Mouse (Mus musculus) intestine, postnatal 0 days (tissue): ENCODE results near the gene Zfp354a. TPM values are rescaled to one million over a fixed set of nuclear protein-coding genes. Genes with fewer than 3 reads are reported as not detected.

ENCODE experiments used
- ATAC-seq: fragments of 200-750 bp; cut with Nextera tagmentation; 2 replicates; pipeline ENCODE4 v1.8.0; 2017; ENCODE audit warnings: mild to moderate bottlenecking, moderate TSS enrichment, moderate library complexity
- H3K27ac ChIP-seq: fragments of 300-500 bp; sonication (generic); 2 replicates; pipeline ENCODE4 v1.5.1; 2014; ENCODE audit warnings: mild to moderate bottlenecking, low read depth, low read length, moderate library complexity
- H3K27me3 ChIP-seq: fragments of 300-500 bp; sonication (generic); replicated peaks from 2 replicates; pipeline ENCODE4 v1.6.1; 2014; ENCODE audit warnings: low read length, mixed read lengths; ENCODE audit not compliant: control insufficient read depth, insufficient read depth
- H3K36me3 ChIP-seq: fragments of 300-500 bp; sonication (generic); 2 replicates; pipeline ENCODE4 v1.6.1; 2014; ENCODE audit warnings: mild to moderate bottlenecking, moderate library complexity; ENCODE audit not compliant: control insufficient read depth, insufficient read depth
- H3K4me1 ChIP-seq: fragments of 300-500 bp; sonication (generic); replicated peaks from 2 replicates; pipeline ENCODE4 v1.6.1; 2014; ENCODE audit warnings: antibody characterized with exemption, low read length, mixed read lengths; ENCODE audit not compliant: control insufficient read depth, insufficient read depth
- H3K4me2 ChIP-seq: fragments of 300-500 bp; sonication (generic); replicated peaks from 2 replicates; pipeline ENCODE4 v1.6.1; 2014; ENCODE audit warnings: low read depth, mild to moderate bottlenecking, moderate library complexity
- H3K4me3 ChIP-seq: fragments of 300-500 bp; sonication (generic); 2 replicates; pipeline ENCODE4 v1.5.1; 2014; ENCODE audit warnings: low read depth, low read length
- H3K9ac ChIP-seq: fragments of 300-500 bp; sonication (generic); 2 replicates; pipeline ENCODE4 v1.6.1; 2014; ENCODE audit warnings: mild to moderate bottlenecking, low read depth, low read length
- H3K9me3 ChIP-seq: fragments of 300-500 bp; sonication (generic); 2 replicates; pipeline ENCODE4 v1.6.1; 2016; ENCODE audit warnings: mixed run types; ENCODE audit not compliant: control insufficient read depth
- CTCF ChIP-seq: sonication (generic); IDR thresholded peaks from 2 replicates; pipeline ENCODE4 v1.5.1; 2016; ENCODE audit warnings: low read depth, mild to moderate bottlenecking, control low read depth, antibody characterized with exemption, moderate library complexity
- WGBS: fragments of 180-500 bp; shearing (Covaris S2); extraction: QIAGEN DNeasy Blood & Tissue Kit; methylation state at CpG from one replicate; pipeline ENCODE4 v1.1.7; 2014; 5-methylcytosine and 5-hydroxymethylcytosine counted together
- polyA plus RNA-seq: library from polyadenylated mRNA; unstranded; fragments of >200 nt; fragmentation: Nextera tagmentation; extraction: Ambion mirVana; gene quantifications from 2 replicates; pipeline ENCODE4 v1.2.1, GENCODE M21; 2015

Zfp354a gene
- polyA plus RNA-seq, 1 experiment from 2014 or later = 2.3 TPM

- Histone ChIP-seq H3K36me3 (no peaks in the 10 kb centered on the region), H3K4me1 (no peaks in the 10 kb centered on the region), H3K9me3 (no peaks in the 10 kb centered on the region), H3K4me3 (no peak overlapping the region), H3K27me3 (no peaks in the 10 kb centered on the region), H3K9ac (no peak overlapping the region), H3K4me2 (no peak overlapping the region), H3K27ac (no peak overlapping the region)
- no peak for TF ChIP-seq CTCF
- no peak for ATAC-seq
- WGBS = 80% methylated on average over 3 of the region's 3 CpGs
Measured at GRCm38 (mm10) chr11:51110621-51111020, 51.6 kb downstream of the Zfp354a start.

Other genes with a start within 250 kb of the Zfp354a start
- 3.4 and 3.5 TPM in 2 replicates for gene Zfp354c, start 231.5 kb upstream of the Zfp354a start, polyA plus RNA-seq
- 0.08 and 0.18 TPM in 2 replicates for gene Zfp879, start 217.7 kb upstream of the Zfp354a start, polyA plus RNA-seq
- gene Grm6, start 208.6 kb upstream of the Zfp354a start, polyA plus RNA-seq = not detected in 2 replicates
- gene Zfp454, start 171.6 kb upstream of the Zfp354a start, polyA plus RNA-seq = 1.1 and 1.2 TPM in 2 replicates
- 2.1 and 2.7 TPM in 2 replicates for gene Zfp2, start 143.1 kb upstream of the Zfp354a start, polyA plus RNA-seq
- gene Zfp354b, start 127.6 kb upstream of the Zfp354a start, polyA plus RNA-seq = 0.54 and 0.63 TPM in 2 replicates
- gene 4933414I15Rik, start 115.5 kb upstream of the Zfp354a start, polyA plus RNA-seq = not detected in 2 replicates
- gene Prop1, start 105.5 kb upstream of the Zfp354a start, polyA plus RNA-seq = not detected in 2 replicates
- not detected in 2 replicates for gene Olfr1378, start 92.7 kb upstream of the Zfp354a start, polyA plus RNA-seq
- not detected in 2 replicates for gene Olfr1377, start 77.3 kb upstream of the Zfp354a start, polyA plus RNA-seq
- not detected in 2 replicates for gene Olfr51, start 55.7 kb upstream of the Zfp354a start, polyA plus RNA-seq
- gene Olfr54, start 45.0 kb upstream of the Zfp354a start, polyA plus RNA-seq = not detected in 2 replicates
- gene Olfr1375, start 11.1 kb upstream of the Zfp354a start, polyA plus RNA-seq = not detected in 2 replicates
- not detected in 2 replicates for gene Gm12569, start 161.2 kb downstream of the Zfp354a start, polyA plus RNA-seq
- gene Clk4, start 202.5 kb downstream of the Zfp354a start, polyA plus RNA-seq = 47.5 and 51.6 TPM in 2 replicates
- 0.76 and 0.83 TPM in 2 replicates for gene BC049762, start 203.8 kb downstream of the Zfp354a start, polyA plus RNA-seq
- 4.6 and 4.9 TPM in 2 replicates for gene Col23a1, start 230.7 kb downstream of the Zfp354a start, polyA plus RNA-seq